Mouse (Mus musculus) megakaryocyte, embryonic 14.5 days (primary cell): Measurements from ENCODE around the gene Dcpp2. TPM values are rescaled to one million over a fixed set of nuclear protein-coding genes. Genes with fewer than 3 reads are reported as not detected.
"Not testable (repeated sequence)": the region's sequence is repeated elsewhere in the genome, so short reads cannot be mapped to it uniquely, and the experiment has no call there.

ENCODE experiments used
- H3K27me3 ChIP-seq: replicated peaks from 2 replicates; pipeline ENCODE3; 2012; ENCODE audit warnings: inconsistent platforms
- H3K36me3 ChIP-seq: replicated peaks from 2 replicates; pipeline ENCODE3; 2012; ENCODE audit warnings: low read length, inconsistent platforms, mixed read lengths
- H3K4me1 ChIP-seq: 2 replicates; pipeline ENCODE4 v1.6.1; 2012; ENCODE audit warnings: inconsistent platforms
- H3K4me3 ChIP-seq: replicated peaks from 2 replicates; pipeline ENCODE3; 2012; ENCODE audit warnings: moderate library complexity, mild to moderate bottlenecking, inconsistent platforms
- H3K9me3 ChIP-seq: 2 replicates; pipeline ENCODE4 v1.6.1; 2012; ENCODE audit warnings: inconsistent platforms
- FLI1 ChIP-seq: IDR thresholded peaks from 2 replicates; pipeline ENCODE4 v1.6.1; 2012; ENCODE audit warnings: low read length, inconsistent platforms, mixed read lengths
- GATA1 ChIP-seq: IDR thresholded peaks from 3 replicates; pipeline ENCODE4 v1.6.1; 2012; ENCODE audit warnings: mixed read lengths, low read length, inconsistent platforms, borderline replicate concordance
- polyA plus RNA-seq: library from polyadenylated mRNA; stranded (reverse); fragments of >175 nt; gene quantifications from 2 replicates; pipeline ENCODE4 v1.2.3, GENCODE M21; 2012; ENCODE audit warnings: low replicate concordance; ENCODE audit not compliant: insufficient read depth

The Dcpp2 gene
- polyA plus RNA-seq = not detected in 2 replicates

GRCm38 (mm10) chr17:23880576-23880975 is at the start of gene Dcpp2, which contains the start of gene Dcpp1:
Gene Dcpp2, plus strand, starts transcription at chr17:23880880.
Gene Dcpp1, plus strand, starts transcription at chr17:23880876.
- H3K27me3 ChIP-seq, H3K36me3 ChIP-seq, H3K9me3 ChIP-seq, H3K4me1 ChIP-seq, H3K4me3 ChIP-seq: not testable (repeated sequence)

DNA sequence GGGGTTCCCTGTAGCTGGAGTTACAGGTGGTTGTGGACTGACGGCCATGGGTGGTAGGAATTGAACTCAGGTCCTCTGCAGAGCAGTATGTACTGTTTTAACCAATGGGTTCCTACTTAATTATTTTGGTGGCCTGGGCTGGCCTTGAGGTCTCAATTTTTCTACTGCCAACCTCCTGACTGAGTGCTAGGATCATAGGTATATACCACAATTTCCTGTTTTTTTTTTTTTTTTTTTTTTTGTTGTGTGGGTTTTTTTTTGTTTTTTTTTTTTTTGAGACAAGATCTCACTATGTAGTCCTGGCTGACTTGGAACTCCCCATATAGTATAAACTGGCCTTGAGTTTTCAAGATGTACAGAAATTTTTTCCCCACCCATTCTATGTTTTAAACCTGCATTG is 49.5 kb upstream of the Dcpp2 start:
- Histone ChIP-seq H3K9me3 (no peaks in the 10 kb centered on the region), H3K4me1 (peaks cover 29% of the 10 kb centered on the region), H3K36me3 (peaks cover 14% of the 10 kb centered on the region), H3K4me3 (no peak overlapping the region), H3K27me3 (peaks cover 32% of the 10 kb centered on the region)
- TF ChIP-seq FLI1 (no peak), GATA1 (no peak)

GRCm38 (mm10) chr17:23836006-23836575 is 44.6 kb upstream of the Dcpp2 start, which contains the start of gene Prss33:
Gene Prss33, minus strand, starts transcription at chr17:23836056.
- no peak for TF ChIP-seq FLI1
- no peak for TF ChIP-seq GATA1
- Histone ChIP-seq H3K4me3 (peak within 1 kb of the TSS; percentile 26), H3K36me3 (no peaks in the 10 kb centered on the region), H3K4me1 (peaks cover 13% of the 10 kb centered on the region), H3K27me3 (peaks cover 44% of the 10 kb centered on the region), H3K9me3 (no peaks in the 10 kb centered on the region)

- peaks cover 18% of the 10 kb centered on the region for H3K4me1 ChIP-seq
These were observed 39.5 kb upstream of the Dcpp2 start for GRCm38 (mm10) chr17:23841145-23841544.

DNA sequence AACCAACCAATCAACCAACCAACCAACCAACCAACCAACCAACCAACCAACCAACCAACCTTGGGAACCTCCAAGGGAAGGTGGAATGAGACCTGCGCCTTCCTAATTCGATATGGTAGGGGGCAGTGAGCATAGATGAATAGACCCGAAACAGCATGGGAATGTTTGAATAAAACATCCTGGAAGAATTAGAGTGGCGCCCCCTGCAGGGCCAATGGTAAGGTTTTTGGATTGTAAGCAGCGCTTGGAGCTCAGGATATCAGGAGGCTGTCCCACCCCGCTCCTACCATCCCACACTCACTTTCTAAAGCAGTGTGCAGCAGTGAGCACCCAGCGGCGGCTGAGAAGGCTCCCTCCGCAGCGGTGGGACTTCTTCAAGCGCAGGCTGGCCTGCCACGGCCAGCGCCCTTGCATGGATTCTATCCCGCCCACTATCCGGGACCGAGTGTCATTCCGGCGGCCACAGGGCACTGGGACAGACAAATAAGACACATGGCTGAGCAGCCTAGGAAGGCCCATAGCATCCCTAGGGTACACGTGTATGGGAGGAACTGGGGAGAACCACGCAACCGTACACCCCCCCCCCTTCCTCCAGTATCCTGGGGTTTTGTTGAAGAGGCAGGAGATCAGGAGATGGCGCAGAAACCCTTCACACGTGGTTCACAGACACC is 37.4 kb upstream of the Dcpp2 start:
- H3K4me3 ChIP-seq = peak overlapping the region; percentile 87
- peaks cover 10% of the 10 kb centered on the region for H3K4me1 ChIP-seq
- H3K27me3 ChIP-seq = peaks cover 7% of the 10 kb centered on the region
- no peak for TF ChIP-seq GATA1
- no peak for TF ChIP-seq FLI1
- H3K9me3 ChIP-seq = 0 out of 2 replicates have a peak, but pooled peaks cover 2% of the 10 kb centered on the region
- no peaks in the 10 kb centered on the region for H3K36me3 ChIP-seq

More at GRCm38 (mm10) chr17:23841145-23841544, 39.5 kb upstream of the Dcpp2 start:
- no peaks in the 10 kb centered on the region for H3K9me3 ChIP-seq
- TF ChIP-seq GATA1 (no peak), FLI1 (no peak)
- H3K27me3 ChIP-seq = peaks cover 12% of the 10 kb centered on the region
- no peaks in the 10 kb centered on the region for H3K36me3 ChIP-seq
- no peak overlapping the region for H3K4me3 ChIP-seq

DNA sequence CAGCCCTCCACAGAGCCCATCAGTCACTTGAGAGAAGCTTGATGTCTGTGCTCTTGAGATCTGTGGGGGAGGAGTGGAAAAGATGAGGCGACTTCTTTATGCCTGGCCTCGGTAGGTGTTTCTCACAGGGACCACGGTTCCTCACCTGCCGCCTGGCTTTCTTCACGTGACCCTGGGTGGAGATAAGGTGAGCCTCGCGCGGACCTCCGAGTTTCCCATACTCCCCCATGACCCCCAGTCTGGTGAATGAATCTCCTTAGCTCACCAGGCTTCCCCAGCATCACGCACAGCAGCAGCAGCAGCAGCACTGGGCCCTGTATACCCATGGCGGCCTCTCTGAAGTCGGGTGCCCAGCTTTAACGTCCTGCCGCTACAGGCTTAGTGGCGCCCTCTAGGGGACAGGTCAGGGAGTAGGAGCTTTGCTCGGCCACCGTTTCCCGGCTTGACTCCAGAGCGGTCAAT is 36.8 kb upstream of the Dcpp2 start, which contains the start of the genes Prss32 and Prss41:
Gene Prss32 (plus strand): TSS at position 44 of the 462 bp plus-strand sequence.
Gene Prss41 (minus strand): TSS at position 361 of the 462 bp plus-strand sequence.
- Histone ChIP-seq H3K9me3 (0 out of 2 replicates have a peak, but pooled peaks cover 4% of the 10 kb centered on the region), H3K4me3 (peak within 1 kb of the TSS; percentile 87), H3K27me3 (peaks cover 7% of the 10 kb centered on the region), H3K36me3 (no peaks in the 10 kb centered on the region), H3K4me1 (peaks cover 10% of the 10 kb centered on the region)
- TF ChIP-seq FLI1 (no peak), GATA1 (no peak)

DNA sequence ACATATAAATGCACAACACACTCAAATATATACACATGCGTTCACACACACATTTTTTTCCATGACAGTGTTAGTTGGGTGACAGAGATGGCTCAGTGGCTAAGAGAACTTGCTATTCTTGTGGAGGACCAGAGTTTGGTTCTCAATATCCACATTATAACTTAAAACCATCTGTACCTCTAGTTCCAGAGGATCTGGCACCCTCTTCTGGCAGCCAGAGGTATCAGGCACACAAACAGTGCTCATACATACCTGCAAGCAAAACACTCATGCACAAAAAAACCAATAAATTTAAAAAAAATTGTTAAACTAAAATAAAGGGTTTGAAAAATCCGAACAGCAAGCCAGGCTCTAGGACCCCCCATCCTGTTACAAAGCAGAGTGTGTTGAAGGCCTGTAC is 30.7 kb upstream of the Dcpp2 start:
- no peak for TF ChIP-seq GATA1
- no peak for TF ChIP-seq FLI1
- Histone ChIP-seq H3K4me1 (peaks cover 5% of the 10 kb centered on the region; the same call in 1 of the 2 replicates), H3K36me3 (no peaks in the 10 kb centered on the region), H3K27me3 (peaks cover 12% of the 10 kb centered on the region), H3K4me3 (no peak overlapping the region), H3K9me3 (peaks cover 9% of the 10 kb centered on the region; the same call in 1 of the 2 replicates)

GRCm38 (mm10) chr17:23850853-23851749 is 29.6 kb upstream of the Dcpp2 start:
- peaks cover 9% of the 10 kb centered on the region; the same call in 1 of the 2 replicates for H3K9me3 ChIP-seq
- TF ChIP-seq GATA1 (no peak), FLI1 (no peak)
- H3K4me1 ChIP-seq = peaks cover 5% of the 10 kb centered on the region; the same call in 1 of the 2 replicates
- peaks cover 15% of the 10 kb centered on the region for H3K27me3 ChIP-seq
- H3K4me3 ChIP-seq = no peak overlapping the region
- no peaks in the 10 kb centered on the region for H3K36me3 ChIP-seq

DNA sequence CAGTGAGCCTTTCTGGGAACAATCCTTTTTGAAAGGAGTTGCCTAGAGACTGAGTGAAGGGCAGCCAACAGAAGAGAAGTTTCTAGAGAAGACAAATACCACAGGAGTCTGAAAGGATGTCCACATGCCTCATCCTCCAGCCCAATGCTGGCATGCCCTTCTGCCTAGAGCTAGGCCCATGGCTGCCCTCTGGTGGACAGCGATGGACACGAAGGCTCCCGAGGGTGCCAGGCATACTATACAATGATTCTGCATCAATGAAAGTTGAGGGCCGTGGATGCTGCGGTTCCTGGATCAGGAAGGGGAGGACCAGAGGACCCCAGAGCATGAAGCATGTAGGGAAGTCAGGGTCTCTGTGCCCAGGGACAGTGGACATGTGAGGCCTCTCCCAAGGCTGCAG is 27.4 kb upstream of the Dcpp2 start:
- TF ChIP-seq FLI1 (no peak), GATA1 (no peak)
- Histone ChIP-seq H3K4me3 (peak overlapping the region; percentile 20), H3K9me3 (peaks cover 7% of the 10 kb centered on the region; the same call in 1 of the 2 replicates), H3K27me3 (peaks cover 17% of the 10 kb centered on the region), H3K4me1 (peaks cover 5% of the 10 kb centered on the region; the same call in 1 of the 2 replicates), H3K36me3 (no peaks in the 10 kb centered on the region)
